ENCODE assay signal across 8 mouse cellular contexts in the genomic region with DNA sequence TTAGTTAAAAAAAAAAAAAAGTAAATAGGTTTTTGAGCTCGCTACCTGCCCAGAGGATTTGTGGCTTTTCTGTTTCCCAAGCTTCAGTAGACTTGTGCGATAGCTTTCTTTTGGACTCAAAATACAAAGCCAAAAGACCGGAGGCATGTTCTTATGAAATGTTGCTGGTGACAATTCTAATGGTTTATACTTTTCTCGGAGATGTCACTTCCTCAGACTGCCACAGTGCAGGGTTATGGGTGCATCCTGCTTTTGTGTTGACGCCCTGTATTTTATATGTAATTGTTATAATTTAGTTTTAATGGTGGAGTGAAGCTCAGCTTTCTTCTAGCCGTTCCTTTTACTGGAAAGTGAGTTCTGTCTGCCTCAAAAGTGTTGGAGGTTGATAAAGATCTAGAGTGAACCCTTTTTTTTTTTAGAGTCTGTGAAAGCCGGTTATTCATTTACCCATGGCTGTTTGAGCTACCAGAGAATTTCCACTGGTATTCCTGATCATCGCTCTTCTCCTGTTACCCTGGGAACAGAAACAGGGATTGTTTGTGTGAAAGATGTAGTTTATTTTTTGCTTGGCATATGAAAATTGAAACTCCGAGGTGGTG. TPM values are rescaled to one million over a fixed set of nuclear protein-coding genes. Genes with fewer than 3 reads are reported as not detected.
DNase-seq lines count a peak whose midpoint lies in the region; ATAC-seq and TF ChIP-seq lines count a peak whose summit lies in the region.

No protein-coding gene starts in this region.

- peak overlapping the region; percentile 76 for H3K27ac ChIP-seq in liver, adult 2 months (replicated peaks; ENCODE audit: insufficient read depth, low read depth, low read length)
- peak overlapping the region; percentile 100 for H3K27ac ChIP-seq in embryonic facial prominence, embryonic 13.5 days
- H3K27ac ChIP-seq in kidney, adult 2 months (ENCODE audit: insufficient read depth, low read depth, low read length), result peak overlapping the region; percentile 97

- H3ac ChIP-seq in myocyte (ENCODE audit: control insufficient read depth, insufficient read length), result peak overlapping the region; percentile 74

- peaks cover 3% of the 10 kb centered on the region for H3K36me3 ChIP-seq in liver, adult 2 months (ENCODE audit: control insufficient read depth, insufficient read depth, low read length)
- H3K36me3 ChIP-seq in embryonic facial prominence, embryonic 13.5 days, result peaks cover 8% of the 10 kb centered on the region
- no peaks in the 10 kb centered on the region for H3K36me3 ChIP-seq in kidney, adult 2 months (ENCODE audit: control insufficient read depth, insufficient read depth, low read length)
- H3K36me3 ChIP-seq in myocyte (ENCODE audit: control insufficient read depth, insufficient read depth), result no peaks in the 10 kb centered on the region

- H3K9me3 ChIP-seq in embryonic facial prominence, embryonic 13.5 days, result no peaks in the 10 kb centered on the region

- under 1% methylated on average over 9 of the region's 9 CpGs for WGBS in liver, adult 2 months
- WGBS in embryonic facial prominence, embryonic 13.5 days, result 4% methylated on average over 9 of the region's 9 CpGs
- WGBS in kidney, adult 2 months, result 2% methylated on average over 9 of the region's 9 CpGs

- H3K9ac ChIP-seq in liver, adult 2 months (ENCODE audit: low read depth, low read length), result peak overlapping the region; percentile 89
- peak overlapping the region; percentile 97 for H3K9ac ChIP-seq in embryonic facial prominence, embryonic 13.5 days

- TF ChIP-seq POLR2A in liver, adult 2 months (IDR thresholded peaks at IDR 0.05; ENCODE audit: extremely low read depth, insufficient read depth, low read length), result no peak
- no peak for TF ChIP-seq POLR2A in kidney, adult 2 months (IDR thresholded peaks at IDR 0.05; ENCODE audit: low read depth, low read length)
- TF ChIP-seq POLR2A in myocyte (IDR thresholded peaks at IDR 0.05; ENCODE audit: insufficient read length, low read depth), result no peak

- ATAC-seq in embryonic facial prominence, embryonic 13.5 days (ENCODE audit: insufficient number of reproducible peaks, insufficient read depth, low FRiP score, low TSS enrichment, low read depth), result no peak

- H3K4me1 ChIP-seq in liver, adult 2 months (ENCODE audit: control insufficient read depth, insufficient read depth, low read length), result peaks cover 6% of the 10 kb centered on the region
- peaks cover 38% of the 10 kb centered on the region for H3K4me1 ChIP-seq in embryonic facial prominence, embryonic 13.5 days
- H3K4me1 ChIP-seq in kidney, adult 2 months (ENCODE audit: control insufficient read depth, insufficient read depth, low read length), result peaks cover 23% of the 10 kb centered on the region; the same call in 1 of the 2 replicates

- no peak for TF ChIP-seq CTCF in liver, adult 2 months (IDR thresholded peaks at IDR 0.05; ENCODE audit: low read depth, low read length)
- TF ChIP-seq CTCF in kidney, adult 2 months (conservative IDR thresholded peaks at IDR 0.05; ENCODE audit: insufficient read depth, insufficient read length, low read depth, low read length), result no peak

- H3K4me3 ChIP-seq in liver, adult 2 months (ENCODE audit: insufficient read depth, low read depth, low read length), result peak overlapping the region; percentile 97
- peak overlapping the region; percentile 85 for H3K4me3 ChIP-seq in embryonic facial prominence, embryonic 13.5 days
- H3K4me3 ChIP-seq in kidney, adult 2 months (ENCODE audit: insufficient read depth, low read depth, low read length), result peak overlapping the region; percentile 95
- peak overlapping the region; percentile 81 for H3K4me3 ChIP-seq in myocyte

- H3K27me3 ChIP-seq in liver, adult 2 months (ENCODE audit: control insufficient read depth, insufficient read depth, low read length), result no peaks in the 10 kb centered on the region
- H3K27me3 ChIP-seq in embryonic facial prominence, embryonic 13.5 days, result no peaks in the 10 kb centered on the region
- H3K27me3 ChIP-seq in kidney, adult 2 months (replicated peaks; ENCODE audit: control insufficient read depth, insufficient read depth, low read length), result no peaks in the 10 kb centered on the region
- no peaks in the 10 kb centered on the region for H3K27me3 ChIP-seq in myocyte (ENCODE audit: control insufficient read depth, insufficient read depth, insufficient read length)

- peaks cover 25% of the 10 kb centered on the region; the same call in 1 of the 2 replicates for H3K79me2 ChIP-seq in liver, adult 2 months (ENCODE audit: control insufficient read depth, insufficient read depth, low read length)
- peaks cover 59% of the 10 kb centered on the region for H3K79me2 ChIP-seq in myocyte (ENCODE audit: control insufficient read depth, insufficient read depth)

- H3K4me2 ChIP-seq in embryonic facial prominence, embryonic 13.5 days, result peak overlapping the region; percentile 60
- H3K4me2 ChIP-seq in myocyte (ENCODE audit: low read depth), result peak overlapping the region; percentile 94

- peak; percentile 82 for DNase-seq in liver, adult 2 months (ENCODE audit: extremely low read depth, low read depth, low spot score)
- DNase-seq in liver, result no peak
- peak; percentile 78 for DNase-seq in kidney, adult 2 months
- DNase-seq in thymus, postnatal 36 days, result no peak
- DNase-seq in cerebellum, adult 11 months, result no peak
- DNase-seq in right cerebral cortex, adult 18-20 months, result no peak

TF ChIP-seq in myocyte, 11 proteins besides CTCF, POLR2A, EP300 and RAD21:
- no peak for TF ChIP-seq MYOD1 (IDR thresholded peaks at IDR 0.05; ENCODE audit: control insufficient read depth in 1 of 3, insufficient read length in 2 of 3, low read depth in 2 of 3)
- no peak for TF ChIP-seq CEBPB (IDR thresholded peaks at IDR 0.05; ENCODE audit: insufficient read depth, poor library complexity, severe bottlenecking)

RNA-seq across cellular contexts. Expression of gene Asxl1, which starts 1.7 kb away (rescaled TPM):
- total RNA-seq in liver, adult 2 months (2014; rRNA removed), result 6.2 and 8.9 TPM in 2 replicates
- 3.3 and 4.7 TPM in 2 replicates for polyA plus RNA-seq in liver, adult 2 months (2012; rRNA removed)
- polyA plus RNA-seq in embryonic facial prominence, embryonic 13.5 days (2015; fragmentation: Nextera tagmentation; extraction: Ambion mirVana), result 14.5 and 15.0 TPM in 2 replicates
- 9.1 and 10.0 TPM in 2 replicates for polyA plus RNA-seq in kidney, adult 2 months (2012; rRNA removed)
- polyA plus RNA-seq in myocyte (2012; fragmentation: generic; extraction: Trizol), result 15.4 TPM

RNA-seq across cellular contexts. Expression of gene Kif3b, which starts 56.1 kb away (rescaled TPM):
- 5.4 and 5.6 TPM in 2 replicates for total RNA-seq in liver, adult 2 months (2014; rRNA removed)
- polyA plus RNA-seq in liver, adult 2 months (2012; rRNA removed), result 2.8 and 2.9 TPM in 2 replicates
- polyA plus RNA-seq in embryonic facial prominence, embryonic 13.5 days (2015; fragmentation: Nextera tagmentation; extraction: Ambion mirVana), result 5.9 and 6.3 TPM in 2 replicates
- 10.1 and 10.9 TPM in 2 replicates for polyA plus RNA-seq in kidney, adult 2 months (2012; rRNA removed)
- polyA plus RNA-seq in myocyte (2012; fragmentation: generic; extraction: Trizol), result 10.8 TPM

Comparison
In these comparisons a context has a peak if more than half of its experiments do, and no peak if none do; other contexts are left out.
1. DNase-seq: peak in liver, adult 2 months (single experiment) and kidney, adult 2 months (single experiment); none in liver (single experiment), thymus, postnatal 36 days (0 of 2), cerebellum, adult 11 months (single experiment) and right cerebral cortex, adult 18-20 months (single experiment).
2. Peak in every context shown above with its lines, with median percentiles within 50 percentile points of each other: H3K27ac ChIP-seq and H3K4me3 ChIP-seq.